Mouse (Mus musculus): ENCODE results near the gene Greb1.
A peak's percentile ranks its signal among the peaks of the same experiment; 100 is the strongest.

Gene Greb1

GRCm38 (mm10) chr12:16665022-16665421 lies 135.7 kb downstream of the Greb1 start:
- no peak for DNase-seq

- DNase-seq: no peak
Observed at GRCm38 (mm10) chr12:16662955-16663585, 137.6 kb downstream of the Greb1 start.

- no peak for DNase-seq
Observed at GRCm38 (mm10) chr12:16661936-16662335, 138.8 kb downstream of the Greb1 start.

GRCm38 (mm10) chr12:16661459-16661858 lies 139.2 kb downstream of the Greb1 start:
- DNase-seq: no peak

- DNase-seq: no peak
Observed at GRCm38 (mm10) chr12:16656906-16657875, 143.5 kb downstream of the Greb1 start.

- no peak for DNase-seq
Observed at GRCm38 (mm10) chr12:16655604-16656003, 145.1 kb downstream of the Greb1 start.

GRCm38 (mm10) chr12:16653332-16654093 lies 147.2 kb downstream of the Greb1 start, which contains the start of gene Ntsr2:
Gene Ntsr2 (plus strand): TSS chr12:16653382.
- peak; percentile 28 to 44 for DNase-seq

- DNase-seq: no peak
Observed at GRCm38 (mm10) chr12:16649819-16650218, 150.9 kb downstream of the Greb1 start.

- no peak for DNase-seq
Observed at GRCm38 (mm10) chr12:16648273-16648672, 152.4 kb downstream of the Greb1 start.

GRCm38 (mm10) chr12:16646780-16647409 lies 153.8 kb downstream of the Greb1 start:
- DNase-seq: no peak

- DNase-seq: no peak
Observed at GRCm38 (mm10) chr12:16644698-16645097, 156.0 kb downstream of the Greb1 start.

- peak in 1 of 2 experiments; percentile 13 for DNase-seq
Observed at GRCm38 (mm10) chr12:16643508-16644345, 157.0 kb downstream of the Greb1 start.

- DNase-seq: no peak
Observed at GRCm38 (mm10) chr12:16642000-16642399, 158.7 kb downstream of the Greb1 start.

- DNase-seq: no peak
Observed at GRCm38 (mm10) chr12:16640075-16640474, 160.6 kb downstream of the Greb1 start.

GRCm38 (mm10) chr12:16639078-16639771 lies 161.5 kb downstream of the Greb1 start:
- DNase-seq: no peak

GRCm38 (mm10) chr12:16635816-16636215 lies 164.9 kb downstream of the Greb1 start:
- DNase-seq: no peak

- DNase-seq: peak; percentile 47 to 54
Observed at GRCm38 (mm10) chr12:16634075-16634813, 166.4 kb downstream of the Greb1 start.

- DNase-seq: no peak
Observed at GRCm38 (mm10) chr12:16633235-16633634, 167.5 kb downstream of the Greb1 start.

GRCm38 (mm10) chr12:16631423-16631822 lies 169.3 kb downstream of the Greb1 start:
- DNase-seq: no peak

GRCm38 (mm10) chr12:16630866-16631185 lies 169.9 kb downstream of the Greb1 start:
- no peak for DNase-seq
